Mouse (Mus musculus): ENCODE measurements around the gene Mat2a.

The Mat2a gene

DNA sequence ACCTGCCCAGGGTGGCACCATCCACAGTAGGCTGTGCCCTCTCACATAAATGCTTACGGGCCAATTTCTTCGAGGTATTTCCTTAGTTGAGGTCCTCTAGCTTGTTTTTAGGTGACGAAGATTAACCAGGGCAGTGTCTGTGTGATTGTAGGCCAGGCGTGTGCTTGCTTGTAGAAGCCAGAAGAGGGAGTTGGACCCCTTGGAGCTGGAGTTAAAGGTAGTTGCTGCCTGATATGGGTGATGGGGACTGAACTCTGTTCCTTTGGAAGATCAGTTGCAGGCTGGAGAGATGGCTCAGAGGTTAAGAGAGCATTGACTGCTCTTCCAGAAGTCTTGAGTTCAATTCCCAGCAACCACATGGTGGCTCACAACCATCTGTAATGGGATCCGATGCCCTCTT, 24.2 kb downstream of the Mat2a start:
- DNase-seq (ENCODE audit: low spot score): no peak

DNA sequence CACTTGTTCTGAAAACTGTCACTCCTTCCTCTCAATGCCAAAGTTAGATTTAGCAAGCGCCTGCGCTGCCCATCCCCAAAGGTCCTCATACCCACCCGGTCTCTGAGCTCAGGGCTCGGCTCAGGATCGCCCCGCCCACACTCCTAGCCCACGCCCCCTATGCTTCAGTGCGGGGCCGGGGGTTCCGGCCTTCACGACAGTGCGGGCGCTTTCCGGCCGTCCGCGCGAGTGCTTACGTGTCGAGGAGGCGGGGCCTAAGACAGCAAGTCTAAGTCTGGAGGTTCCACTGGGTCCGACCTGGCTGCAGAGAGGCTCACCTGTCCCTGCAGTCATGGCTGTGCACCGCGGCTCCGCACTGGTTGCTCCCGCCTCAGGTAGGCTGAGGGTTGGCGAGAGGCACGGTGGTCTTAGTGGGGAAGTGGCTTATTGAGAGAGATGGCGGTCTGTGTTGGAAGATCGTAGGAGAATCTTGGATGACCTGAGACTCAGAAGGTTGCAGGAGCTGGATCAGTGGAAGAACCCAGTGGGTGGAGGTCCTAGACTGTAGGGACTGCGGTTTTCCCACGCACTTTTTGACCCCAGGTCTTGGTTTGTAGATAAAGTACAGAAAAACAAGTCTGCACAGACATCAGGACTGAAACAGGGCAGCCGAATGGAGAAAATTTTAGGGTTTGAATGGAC, 25.1 kb downstream of the Mat2a start, which contains the start of gene Ggcx:
Ggcx (plus strand) TSS at position 233 of the 681 bp plus-strand sequence.
- peak; percentile 97 for DNase-seq (ENCODE audit: low spot score)

DNA sequence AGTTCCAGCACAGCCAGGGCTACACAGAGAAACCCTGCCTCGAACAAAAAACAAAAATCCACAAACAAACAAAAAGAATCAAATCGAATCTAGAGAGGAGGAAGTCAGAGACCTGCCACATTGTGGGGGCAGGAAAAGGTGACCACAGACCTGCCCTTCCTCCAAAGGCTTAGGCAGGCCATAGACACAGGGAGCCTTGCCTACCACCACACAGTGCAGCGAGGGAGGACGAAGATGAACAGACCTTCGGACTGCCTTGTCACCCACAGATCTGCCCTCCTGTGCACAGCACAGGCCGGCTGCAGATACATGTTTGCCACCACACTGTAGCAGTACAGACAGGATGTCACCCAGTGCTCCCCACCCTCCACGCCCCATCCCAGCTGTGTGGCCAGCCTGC, 28.8 kb downstream of the Mat2a start:
- DNase-seq (ENCODE audit: low spot score): no peak

DNA sequence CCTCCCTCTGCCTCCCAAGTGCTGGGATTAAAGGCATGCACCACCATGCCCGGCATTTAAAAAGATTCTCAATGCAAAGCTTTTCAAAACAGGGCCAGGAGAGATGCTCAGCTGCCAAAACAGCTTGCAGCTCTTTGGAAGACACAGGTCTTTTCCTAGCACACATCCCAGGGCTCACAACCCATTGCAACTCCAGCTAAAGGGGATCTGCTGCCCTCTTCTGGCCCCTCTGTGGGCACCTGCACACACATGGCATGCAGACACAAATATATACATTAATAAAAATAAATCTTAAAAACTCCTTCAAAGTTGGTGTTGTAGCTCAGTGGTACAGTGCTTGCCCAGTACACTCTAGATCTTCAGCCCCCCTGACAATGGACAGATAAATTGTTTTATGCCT, 29.4 kb downstream of the Mat2a start:
- no peak for DNase-seq (ENCODE audit: low spot score)

DNA sequence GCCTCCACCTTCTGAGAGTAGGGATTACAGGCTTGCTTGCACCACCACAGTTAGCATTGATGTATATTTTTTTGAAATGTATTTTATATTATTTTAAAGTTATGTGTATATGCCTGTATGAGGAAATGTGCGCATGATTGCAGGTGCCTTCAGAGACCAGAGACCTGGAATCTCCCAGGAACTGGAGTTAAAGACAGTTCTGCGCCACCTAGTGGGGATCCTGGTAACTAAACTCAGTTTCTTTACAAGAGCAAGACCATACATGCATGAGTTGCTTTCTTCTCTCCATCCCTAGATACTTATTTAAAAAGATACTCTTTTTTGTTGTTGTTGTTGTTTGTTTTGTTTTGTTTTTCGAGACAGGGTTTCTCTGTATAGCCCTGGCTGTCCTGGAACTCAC, 29.8 kb downstream of the Mat2a start:
- DNase-seq (ENCODE audit: low spot score): peak; percentile 62

DNA sequence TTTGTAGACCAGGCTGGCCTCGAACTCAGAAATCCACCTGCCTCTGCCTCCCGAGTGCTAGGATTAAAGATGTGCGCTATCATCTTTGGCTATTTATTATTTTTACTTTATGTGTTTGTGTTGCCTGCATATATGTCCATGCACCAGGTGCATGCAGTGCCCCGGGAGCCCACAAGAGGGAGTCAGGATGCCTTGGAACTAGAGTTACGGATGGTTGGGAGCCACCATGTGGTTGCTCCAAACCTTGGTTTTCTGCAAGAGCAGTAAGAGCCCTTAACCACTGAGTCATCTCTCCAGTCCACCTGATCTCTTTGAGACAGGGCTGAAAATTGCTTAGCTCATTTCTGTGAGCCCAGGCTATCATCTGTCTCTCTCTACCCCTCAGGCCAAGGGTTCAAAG, 32.2 kb downstream of the Mat2a start:
- peak; percentile 88 for DNase-seq (ENCODE audit: low spot score)

DNA sequence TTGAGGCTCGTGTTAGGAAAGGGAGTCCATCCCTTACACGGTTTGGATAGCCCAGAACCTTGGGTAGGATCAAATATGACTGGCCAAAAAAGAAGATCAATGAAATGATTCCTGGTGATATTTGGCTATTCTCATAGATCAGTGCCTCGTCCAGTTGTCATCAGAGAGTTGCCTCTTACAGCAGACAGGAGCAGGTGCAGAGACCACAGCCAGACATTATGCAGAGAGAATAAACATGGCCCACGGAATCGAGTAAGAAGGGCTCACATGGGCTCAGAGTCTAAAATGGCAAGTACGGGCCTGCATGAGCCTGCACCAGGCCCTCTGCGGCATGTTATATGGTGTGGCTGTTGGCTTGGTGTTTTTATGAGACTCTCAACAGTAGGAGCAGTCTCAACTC, 34.0 kb downstream of the Mat2a start:
- no peak for DNase-seq (ENCODE audit: low spot score)

DNA sequence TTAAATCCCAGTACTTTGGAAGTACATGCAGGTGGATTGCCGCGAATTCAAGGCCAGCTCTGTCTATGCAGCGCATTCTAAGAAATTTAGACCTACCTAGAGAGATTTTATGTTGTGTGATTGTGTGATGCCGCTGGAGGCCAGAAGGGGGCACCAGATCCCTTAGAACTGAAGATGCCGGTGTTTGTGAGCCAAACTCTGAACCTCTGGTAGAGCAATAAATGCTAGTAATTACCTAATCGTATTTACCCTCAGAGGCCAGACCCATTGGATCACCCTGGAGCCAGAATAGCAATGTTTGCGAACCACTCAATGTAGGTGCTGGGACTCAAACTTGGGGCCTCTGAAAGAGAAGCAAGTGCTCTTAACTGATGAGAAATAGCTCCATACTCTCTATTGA, 37.5 kb downstream of the Mat2a start:
- peak; percentile 85 for DNase-seq (ENCODE audit: low spot score)

DNA sequence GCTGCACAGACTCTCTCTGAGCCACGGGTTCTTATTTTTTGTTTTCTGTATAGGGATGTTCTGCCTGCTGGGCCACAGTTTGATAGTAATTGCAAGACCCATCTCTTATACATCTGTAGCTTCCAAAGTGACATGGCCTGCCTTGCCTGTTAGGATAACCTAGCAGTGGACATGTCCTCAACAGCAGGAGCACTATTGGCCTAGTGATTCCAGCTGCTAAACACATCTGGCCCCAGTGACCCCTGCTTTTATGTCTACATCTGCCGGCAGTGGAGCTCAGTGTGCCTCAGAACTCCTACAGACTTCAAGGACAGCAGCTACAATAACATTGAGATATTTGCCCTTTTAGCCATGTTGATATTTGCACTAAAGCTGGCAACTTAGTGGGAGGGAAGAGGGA, 39.4 kb downstream of the Mat2a start:
- no peak for DNase-seq (ENCODE audit: low spot score)

DNA sequence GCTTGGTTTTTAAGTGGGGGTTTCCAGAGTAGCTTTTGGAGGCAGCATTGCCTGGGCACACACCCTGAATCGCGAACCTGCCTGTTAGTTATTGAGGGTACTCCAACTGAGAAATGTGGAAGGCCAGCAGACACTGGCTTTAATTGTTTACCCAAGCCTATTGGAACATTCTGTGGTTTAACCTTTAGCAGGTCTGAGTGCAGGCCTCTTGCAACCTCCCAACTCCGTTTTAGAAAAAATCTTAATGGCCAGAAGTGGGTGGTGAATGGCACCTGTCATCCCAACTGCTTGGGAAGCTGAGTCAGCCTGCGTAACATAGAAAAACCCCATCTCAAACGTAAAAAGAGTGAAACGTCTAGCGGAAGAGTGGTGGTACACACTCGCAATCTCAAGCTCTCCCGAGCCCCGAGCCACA, 42.5 kb downstream of the Mat2a start:
- peak; percentile 81 for DNase-seq (ENCODE audit: low spot score)

DNA sequence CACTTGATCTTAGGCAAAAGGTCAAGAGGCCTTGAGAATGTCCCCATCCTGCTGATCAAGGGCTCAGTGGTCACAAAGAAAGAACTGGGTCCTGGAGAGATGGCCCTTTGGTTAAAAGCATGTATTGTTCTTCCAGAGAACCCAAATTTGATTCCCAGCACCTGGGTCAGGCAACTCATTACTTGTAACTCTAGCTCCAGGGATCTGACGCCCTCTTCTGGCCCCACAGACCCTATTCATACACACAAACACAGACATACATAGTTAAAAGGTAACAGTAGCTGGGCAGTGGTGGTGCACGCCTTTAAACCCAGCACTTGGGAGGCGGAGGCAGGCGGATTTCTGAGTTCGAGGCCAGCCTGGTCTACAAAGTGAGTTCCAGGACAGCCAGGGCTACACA, 47.0 kb downstream of the Mat2a start:
- DNase-seq (ENCODE audit: low spot score): no peak

DNA sequence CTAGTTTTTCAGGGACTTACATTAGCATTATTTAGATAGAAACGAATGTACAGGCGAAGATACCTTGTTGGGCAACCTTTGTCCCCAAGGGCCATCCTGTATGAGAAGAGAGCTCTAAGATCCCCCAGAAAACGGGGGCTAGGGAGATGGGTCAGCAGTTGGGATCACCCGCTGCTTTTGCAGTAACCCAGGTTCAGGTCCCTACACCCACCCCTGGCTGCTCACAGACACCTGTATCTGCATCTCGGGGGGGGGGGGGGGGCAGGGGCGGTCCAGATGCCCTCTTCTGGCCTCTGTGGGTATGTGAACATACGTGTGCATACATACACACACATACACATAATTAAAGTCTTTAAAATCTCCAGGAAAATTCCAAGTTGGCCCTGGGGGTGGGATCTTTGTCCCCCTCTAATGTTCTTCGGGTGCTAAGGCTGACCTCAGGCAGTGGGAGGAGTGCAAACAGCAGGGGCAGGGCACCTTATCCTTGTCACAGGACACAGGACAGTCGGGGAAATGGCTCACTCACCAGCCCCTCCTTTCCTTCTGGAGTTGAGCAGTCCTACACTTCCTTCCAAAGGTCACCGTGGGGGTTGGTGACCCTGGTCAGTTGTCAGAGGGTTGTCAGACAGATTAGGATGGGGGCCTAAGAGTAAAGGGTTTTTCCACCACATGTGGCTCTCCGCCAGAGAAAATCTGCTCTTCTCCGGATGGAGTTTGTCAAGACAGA, 48.4 kb downstream of the Mat2a start:
- peak; percentile 84 for DNase-seq (ENCODE audit: low spot score)

DNA sequence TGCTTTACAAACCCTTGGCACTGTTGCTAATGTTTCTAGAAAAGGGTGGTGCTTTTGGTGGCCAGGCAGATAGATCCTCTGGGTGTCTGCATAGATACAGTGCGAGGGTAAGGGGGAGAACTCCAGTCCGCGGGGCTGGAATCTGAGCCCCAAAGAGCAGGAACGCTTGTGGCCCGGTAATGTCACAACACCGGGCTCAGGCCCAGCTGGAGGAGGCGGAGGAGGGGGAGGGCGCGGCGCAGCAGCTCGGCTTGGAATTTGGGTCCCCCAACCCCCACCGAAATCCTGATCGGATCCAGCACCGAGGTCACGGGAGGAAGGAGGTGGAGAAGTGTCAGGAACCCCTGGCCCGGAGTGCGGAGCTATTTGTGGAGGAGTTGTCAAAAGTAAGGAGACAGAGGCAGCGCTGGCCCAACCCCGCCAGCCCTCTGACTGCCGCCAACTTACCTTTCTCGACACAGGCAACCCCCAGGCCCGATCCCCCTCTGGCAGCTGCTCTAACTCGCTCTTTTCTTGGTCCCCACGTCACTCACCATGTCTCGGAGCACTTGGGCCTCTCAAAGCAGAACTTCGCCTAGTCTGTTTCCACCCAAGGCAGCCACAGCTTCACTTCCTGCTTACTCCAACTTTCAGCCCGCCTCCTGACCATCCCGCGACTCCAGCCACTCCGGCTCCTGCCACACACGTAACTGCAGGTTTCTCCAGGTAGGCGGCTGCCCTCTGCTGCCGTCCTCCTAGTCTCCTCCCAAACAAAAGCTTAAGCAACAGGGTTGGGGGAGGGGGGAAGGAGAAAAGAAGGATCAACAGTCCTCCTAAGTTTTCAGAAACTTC, 49.2 kb downstream of the Mat2a start, which contains the start of gene Vamp8:
Vamp8 (minus strand) TSS at position 763 of the 831 bp plus-strand sequence.
- DNase-seq (ENCODE audit: low spot score): peak; percentile 91

DNA sequence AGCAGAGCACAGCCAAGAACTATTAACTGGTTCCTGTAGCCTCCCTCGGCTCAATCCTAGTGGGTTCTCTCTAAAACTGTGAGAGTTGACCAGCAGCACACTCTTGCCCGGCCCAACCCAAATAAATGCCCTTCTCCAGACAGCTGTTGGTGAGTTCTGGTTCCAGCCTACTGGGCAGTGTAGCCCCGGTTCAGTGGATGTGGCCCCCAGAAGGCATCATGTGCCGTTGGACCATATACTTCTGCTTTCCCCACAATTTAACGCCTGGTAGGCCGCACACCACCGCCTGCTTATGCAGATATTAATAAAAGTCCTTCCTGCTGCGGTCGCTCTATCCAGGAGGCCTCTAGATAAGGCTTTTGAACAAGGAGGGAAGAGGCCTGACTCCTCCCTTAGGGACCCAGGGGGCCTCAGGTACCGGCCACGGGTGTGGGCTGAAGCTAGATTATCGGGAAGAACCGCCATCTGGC, 49.9 kb downstream of the Mat2a start:
- DNase-seq (ENCODE audit: low spot score): no peak

DNA sequence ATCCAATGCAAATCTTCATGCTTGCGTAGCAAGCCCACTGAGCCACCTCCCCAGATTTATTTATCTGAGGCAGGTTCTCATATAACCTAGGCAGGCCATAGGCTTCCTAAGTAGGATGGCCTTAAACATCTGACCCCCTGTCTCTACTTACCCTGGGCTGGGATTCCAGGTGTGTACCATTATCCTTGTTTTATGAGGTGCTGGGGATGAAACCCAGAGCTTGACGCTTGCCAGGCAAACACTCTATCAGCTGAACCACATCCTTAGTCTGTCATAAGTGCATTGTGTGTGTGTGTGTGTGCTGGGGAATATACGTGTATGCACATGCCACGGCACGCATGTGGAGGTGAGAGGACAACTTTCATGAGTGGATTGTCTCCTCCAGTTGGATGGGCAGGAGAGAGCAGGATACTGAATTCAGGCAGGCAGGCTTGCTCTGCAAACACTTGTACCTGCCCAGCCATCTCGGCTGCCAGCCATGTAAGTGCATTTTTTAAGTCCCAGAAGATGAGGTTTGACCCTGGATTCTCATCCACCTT, 50.5 kb downstream of the Mat2a start:
- DNase-seq (ENCODE audit: low spot score): no peak

DNA sequence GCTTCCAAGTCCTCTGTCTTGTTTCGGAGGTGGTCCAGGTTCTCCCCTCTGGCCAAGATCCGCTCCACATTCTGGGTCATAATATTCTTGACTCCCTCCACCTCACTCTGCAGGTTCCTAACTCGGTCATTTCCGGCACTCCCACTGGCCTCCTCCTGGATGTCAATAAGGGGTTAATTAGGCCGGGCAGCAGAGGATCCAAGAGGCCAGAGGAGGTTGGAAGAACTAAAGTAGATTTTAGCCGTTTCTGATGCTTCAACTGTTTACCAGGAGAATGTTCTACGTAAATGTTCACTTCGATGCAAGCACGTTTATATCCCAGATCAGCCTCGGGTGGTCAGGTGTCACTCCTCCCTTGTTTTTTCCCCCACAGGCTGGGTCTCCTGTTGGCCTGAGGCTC, 51.1 kb downstream of the Mat2a start:
- DNase-seq (ENCODE audit: low spot score): no peak

DNA sequence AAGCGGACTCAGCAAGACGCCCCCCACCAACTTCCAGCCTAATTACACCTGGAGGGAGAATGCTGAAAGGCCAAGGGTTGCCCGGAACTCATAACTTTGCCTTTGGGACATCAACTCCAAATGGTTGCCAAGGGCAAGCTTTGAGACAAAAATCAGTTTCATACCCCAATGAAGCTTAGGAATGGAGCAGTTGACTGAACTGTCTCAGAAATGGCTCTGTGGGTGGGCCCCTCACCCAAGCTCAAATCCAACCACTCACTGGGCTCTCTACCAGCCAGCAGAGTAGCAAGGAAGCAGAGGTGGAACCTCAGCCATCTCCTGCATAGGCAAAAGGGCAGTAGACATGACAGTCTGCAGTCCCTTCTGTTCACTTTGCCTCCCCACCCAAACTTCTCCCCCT, 51.5 kb downstream of the Mat2a start:
- no peak for DNase-seq (ENCODE audit: low spot score)

DNA sequence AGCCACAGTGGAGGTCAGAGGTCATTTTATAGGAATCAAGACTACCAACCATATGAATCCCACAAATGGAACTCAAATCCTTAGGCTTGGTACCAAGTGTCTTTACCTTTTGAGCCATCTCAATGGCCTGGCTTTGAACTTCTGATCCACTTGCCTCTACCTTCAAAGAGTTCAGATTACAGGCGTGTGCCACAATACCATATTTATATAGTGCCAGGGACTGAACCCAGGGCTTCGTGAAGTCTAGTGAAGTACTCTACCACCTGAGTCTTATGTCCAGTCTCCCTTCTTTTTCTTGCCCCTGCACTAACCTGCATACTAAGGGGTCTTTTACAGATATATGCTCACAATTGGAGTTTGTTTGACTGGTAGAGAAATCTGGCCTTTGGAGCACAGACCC, 52.8 kb downstream of the Mat2a start:
- DNase-seq (ENCODE audit: low spot score): no peak

DNA sequence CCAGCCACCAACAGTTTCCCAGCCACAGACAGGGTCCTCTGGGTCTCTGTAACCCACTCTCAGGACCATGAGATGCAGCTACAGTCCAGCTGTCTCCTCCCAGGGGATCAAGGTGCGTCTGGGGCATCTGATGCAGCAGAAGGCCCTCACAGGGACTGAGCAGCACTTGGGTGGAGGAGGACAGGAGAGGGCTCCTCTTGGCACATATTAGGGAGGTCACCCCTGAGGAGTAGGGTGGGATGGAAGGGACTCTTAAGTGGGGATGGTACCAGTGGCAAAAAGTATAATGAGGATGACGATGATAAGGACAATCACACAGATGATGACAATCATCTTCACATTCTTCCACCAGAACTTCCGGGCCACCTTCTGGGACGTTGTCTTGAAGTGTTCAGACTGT, 54.1 kb downstream of the Mat2a start:
- DNase-seq (ENCODE audit: low spot score): no peak

DNA sequence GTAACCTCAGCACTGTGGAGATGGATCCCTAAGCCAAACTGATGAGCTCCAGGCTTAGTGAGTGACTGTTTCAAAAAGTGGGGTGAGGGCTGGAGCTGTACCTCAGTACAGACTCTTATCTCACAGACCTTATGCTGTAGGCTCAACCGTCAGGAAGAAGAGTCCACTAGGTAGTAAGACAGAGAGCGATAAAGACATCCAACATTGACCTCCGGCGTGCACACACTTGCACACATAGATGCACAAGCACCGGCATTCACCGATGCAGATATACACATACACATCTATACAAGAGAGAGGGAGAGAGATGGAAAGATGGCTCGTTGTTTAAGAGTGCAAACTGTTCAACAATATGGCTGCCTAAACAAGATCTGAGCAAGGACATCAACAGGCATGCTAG, 55.4 kb downstream of the Mat2a start:
- no peak for DNase-seq (ENCODE audit: low spot score)

DNA sequence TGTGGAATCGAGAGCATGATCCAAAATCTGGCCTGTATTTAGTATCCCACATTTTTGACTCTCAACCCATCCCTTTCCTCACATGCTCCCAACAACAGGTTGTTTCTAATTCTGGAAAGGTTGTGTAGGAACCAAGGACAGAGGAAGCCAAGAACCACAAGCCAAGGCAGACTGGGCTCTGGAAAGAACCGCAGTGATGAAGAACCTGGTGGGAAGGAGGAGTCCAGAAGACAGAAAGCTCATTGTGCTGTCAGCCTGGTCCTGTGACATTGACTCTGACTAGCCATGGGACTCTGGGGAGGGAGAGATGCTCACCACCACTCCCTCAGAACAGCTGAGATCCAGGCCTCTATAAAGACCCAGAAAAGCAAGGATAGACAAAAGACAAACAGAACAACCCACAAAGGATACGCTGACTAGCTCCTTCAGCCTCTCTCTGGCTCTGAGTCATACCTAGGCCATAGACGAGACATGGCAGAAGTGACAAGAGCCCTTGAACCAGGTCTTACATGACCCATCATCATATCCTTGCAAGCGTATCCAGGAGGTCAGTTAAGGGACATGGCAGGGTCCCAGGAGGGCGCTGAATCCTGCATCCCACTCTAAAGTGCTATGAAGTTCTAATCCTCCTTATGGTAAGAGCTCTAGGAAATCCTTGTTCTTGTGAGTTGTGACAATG, 56.1 kb downstream of the Mat2a start:
- no peak for DNase-seq (ENCODE audit: low spot score)

All from lung, postnatal 25 days (tissue).